Mouse (Mus musculus) cerebellum, adult 8-10 months (tissue): ENCODE measurements around the gene Rnf181.

Experiments
- DNase-seq: peaks from one replicate; pipeline ENCODE4 v3.0.0; 2022

Gene Rnf181

DNA sequence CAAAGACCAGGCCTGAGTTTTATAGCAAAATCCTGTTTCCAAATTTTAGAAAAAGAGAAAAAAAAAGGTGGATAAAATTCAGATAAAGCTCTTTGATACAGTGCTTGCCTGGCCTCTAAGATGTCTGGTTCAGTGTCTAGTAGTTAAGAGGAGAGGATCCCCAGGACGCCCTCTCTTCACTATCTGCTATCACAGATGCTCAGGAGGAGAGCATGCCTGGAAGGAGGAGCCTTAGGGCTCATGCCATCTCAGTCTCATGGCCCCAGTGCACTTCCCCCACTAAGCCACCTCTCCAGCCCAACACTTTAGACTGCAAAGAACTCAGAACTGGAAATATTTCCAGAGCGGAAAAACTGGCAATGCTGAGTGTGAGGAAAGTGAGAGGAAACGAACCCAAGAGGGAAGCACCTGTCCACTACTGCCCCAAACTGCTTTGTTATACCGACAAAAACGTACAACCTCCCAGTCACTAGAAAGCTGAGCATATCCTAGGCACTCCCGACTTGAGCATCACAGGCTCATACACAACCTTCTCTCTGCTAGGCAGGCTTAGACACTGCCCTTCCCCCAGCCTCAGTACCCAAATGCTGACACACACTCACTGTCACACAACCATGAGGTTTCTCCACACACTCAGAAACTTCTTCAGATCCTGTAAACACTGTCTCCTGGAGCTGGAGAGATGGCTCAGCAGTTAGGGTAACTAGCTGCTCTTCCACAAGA is 42.8 kb downstream of the Rnf181 start:
- DNase-seq, result no peak

DNA sequence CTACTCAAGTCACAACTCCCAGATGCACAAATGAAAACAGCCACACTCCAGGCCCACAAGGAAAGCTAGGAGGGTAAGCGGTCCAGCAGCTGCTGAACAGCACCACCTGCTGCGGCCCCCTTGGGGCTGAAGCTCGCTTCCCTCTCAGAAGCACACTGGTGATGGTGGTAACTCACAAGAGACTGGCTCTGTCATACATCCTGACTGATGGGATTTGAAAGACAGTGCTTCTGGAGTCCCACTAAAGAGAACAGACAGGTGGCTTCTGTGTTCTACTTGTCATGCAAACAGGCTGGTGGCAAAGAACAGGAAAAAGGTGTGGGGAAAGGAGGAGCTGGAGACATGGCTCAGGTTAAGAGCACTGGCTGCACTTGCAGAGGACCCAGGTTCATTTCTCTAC is 43.8 kb downstream of the Rnf181 start:
- DNase-seq, result no peak

DNA sequence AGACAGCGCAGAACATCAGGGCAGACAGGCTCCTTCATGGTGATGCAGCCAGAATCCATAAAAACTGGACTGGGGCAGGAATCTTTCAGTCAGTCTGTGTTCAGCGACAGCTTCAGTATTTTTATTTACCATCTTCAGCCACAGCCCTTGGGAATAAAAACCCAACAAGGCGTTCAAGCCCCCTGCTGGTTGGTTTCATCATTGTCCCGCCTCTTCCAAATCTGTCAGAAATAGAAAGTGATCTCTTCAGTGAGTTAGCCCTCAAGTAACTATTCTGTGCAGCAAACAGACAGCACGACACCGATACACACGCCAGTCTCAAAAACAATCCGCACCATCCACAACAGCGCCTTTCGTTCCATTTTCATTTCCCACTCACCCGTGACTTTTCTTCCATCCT is 47.7 kb downstream of the Rnf181 start:
- no peak for DNase-seq

DNA sequence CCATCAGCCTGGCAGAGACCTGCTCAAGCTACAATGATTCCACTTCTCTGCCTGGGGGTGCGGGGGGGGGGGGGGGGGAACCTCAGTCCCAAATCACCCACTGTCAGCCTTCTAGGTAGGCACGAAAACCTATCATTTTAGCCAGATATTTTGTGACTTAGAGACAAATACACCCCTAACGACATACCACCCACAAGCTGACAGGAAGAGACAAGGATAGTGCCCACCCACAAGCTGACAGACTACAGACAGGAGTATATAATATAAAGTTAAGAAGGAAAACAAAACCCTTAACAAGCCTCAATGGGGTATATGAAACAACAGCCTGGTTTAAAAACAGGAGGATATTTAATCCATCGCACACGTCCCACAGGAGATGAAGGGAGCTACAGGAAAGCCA is 48.3 kb downstream of the Rnf181 start:
- no peak for DNase-seq

DNA sequence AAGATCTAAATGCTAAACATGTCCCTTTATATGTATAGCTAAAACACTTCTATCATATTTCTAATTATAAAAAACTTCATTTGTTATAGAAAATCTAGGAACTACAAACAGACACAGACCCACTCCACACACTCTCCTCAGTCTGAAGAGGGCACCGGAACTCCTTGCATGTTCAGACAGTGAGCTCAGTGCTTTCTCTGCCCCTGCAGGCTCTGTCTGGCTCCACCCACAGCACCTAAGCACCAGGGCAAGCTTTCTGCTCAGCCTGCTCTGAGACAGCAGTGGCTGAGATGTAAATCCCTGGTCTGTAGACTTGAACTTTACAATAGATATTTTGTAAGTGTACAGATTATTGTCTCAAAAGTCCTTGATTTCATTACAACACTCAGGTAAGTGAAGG is 50.7 kb downstream of the Rnf181 start:
- no peak for DNase-seq

DNA sequence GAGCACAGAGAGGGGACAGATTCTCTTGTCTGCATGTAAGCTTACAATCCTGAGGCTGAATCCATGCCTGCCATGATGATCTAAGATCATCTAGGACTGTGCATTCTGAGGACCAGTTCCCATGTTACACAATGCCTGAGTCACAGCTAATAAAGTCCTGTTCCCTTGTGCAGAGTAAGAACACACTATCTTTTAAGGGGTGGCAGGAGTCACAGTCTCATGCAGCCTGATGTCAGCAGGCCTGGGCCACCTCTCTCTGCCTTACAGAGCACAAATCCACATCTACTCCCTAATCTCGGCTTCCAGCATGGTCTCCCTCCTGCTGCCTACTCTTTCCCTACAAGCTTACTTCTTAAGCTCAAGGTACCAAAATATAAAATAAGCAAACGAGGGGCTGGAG is 51.4 kb downstream of the Rnf181 start:
- no peak for DNase-seq

DNA sequence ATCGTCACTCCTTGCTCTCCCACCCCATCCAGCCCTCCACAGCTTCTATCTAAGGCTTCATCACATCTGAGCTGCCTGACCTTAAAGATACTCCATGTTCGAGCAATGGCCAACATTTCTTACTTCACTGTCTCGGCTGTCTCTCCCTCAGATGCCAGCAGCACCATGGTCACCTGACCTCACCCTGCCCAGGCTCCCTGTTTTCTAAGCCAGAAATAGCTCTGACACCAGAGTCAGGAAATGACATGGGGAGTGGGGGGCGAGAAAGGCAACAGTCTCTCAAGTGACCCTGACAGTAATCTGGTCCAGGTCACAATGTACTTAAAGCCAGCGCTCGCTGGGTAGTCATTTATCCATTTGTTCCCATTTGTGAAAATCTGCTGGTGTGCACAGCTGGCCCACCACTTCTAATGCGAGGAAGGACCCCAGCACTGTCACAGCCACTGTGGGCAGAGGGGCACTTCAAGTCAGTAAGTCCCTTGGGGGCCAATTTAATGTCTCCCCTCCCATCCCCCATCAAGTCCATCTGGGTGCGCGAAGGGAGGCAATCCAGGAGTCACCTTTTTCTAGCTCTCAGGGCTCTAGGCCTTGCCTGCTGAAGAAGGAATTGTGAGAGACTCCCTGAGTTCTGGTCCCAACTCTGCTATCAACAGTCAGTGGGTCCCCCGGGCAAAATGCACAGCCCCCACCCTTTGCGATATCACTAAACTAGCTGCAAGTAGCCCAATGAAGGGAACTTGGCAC is 53.5 kb downstream of the Rnf181 start:
- DNase-seq, result no peak

DNA sequence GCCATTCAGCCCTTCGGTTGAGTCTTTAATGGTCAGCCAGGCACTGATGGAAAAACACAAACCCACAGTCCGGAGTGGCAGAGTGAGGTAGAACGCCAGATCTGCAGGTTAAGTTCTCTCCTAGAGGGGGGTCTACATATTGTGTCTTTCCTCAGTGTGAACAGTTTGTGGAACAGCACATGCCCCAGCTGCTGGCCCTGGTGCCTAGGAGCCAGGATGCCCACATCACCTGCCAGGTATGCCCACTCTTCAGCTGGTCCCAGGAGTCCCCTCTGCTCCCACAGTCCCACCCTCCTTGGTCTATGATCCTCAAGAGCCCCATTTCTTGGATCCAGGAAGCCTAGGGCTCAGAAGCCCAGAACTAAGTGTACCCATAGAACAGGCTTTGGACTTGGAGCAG is 54.6 kb downstream of the Rnf181 start:
- DNase-seq, result no peak
